Mouse (Mus musculus) heart, adult 2 months (tissue): ENCODE results near the gene Dydc2. TPM values are rescaled to one million over a fixed set of nuclear protein-coding genes. Genes with fewer than 3 reads are reported as not detected.

Experiments used
- DNase-seq, 2 experiments: peaks; one replicate each; pipeline ENCODE4 v3.0.0; 2021
- H3K27ac ChIP-seq: fragments of 200-600 bp; 2 replicates; pipeline ENCODE4 v1.8.1; 2022
- H3K27me3 ChIP-seq: fragments of 200-500 bp; 2 replicates; pipeline ENCODE4 v1.6.1; 2012; ENCODE audit warnings: mild to moderate bottlenecking, low read length, inconsistent platforms, mixed read lengths; ENCODE audit not compliant: control insufficient read depth, insufficient read depth
- H3K36me3 ChIP-seq: fragments of 200-500 bp; 2 replicates; pipeline ENCODE4 v1.6.1; 2012; ENCODE audit warnings: low read length, inconsistent platforms; ENCODE audit not compliant: control insufficient read depth, insufficient read depth
- H3K4me1 ChIP-seq: fragments of 200-500 bp; 2 replicates; pipeline ENCODE4 v1.6.1; 2011; ENCODE audit warnings: low read length; ENCODE audit not compliant: control insufficient read depth, insufficient read depth
- H3K4me3 ChIP-seq: fragments of 200-600 bp; 2 replicates; pipeline ENCODE4 v1.8.1; 2022
- H3K79me2 ChIP-seq: fragments of 200-500 bp; replicated peaks from 2 replicates; pipeline ENCODE4 v1.6.1; 2012; ENCODE audit warnings: mild to moderate bottlenecking, inconsistent platforms, low read length, moderate library complexity, mixed read lengths; ENCODE audit not compliant: control insufficient read depth, insufficient read depth
- H3K9ac ChIP-seq: fragments of 200-500 bp; 2 replicates; pipeline ENCODE4 v1.6.1; 2012; ENCODE audit warnings: low read depth, mild to moderate bottlenecking, control low read depth, inconsistent platforms, low read length, mixed read lengths
- CTCF ChIP-seq: fragments of 200-600 bp; IDR thresholded peaks from 2 replicates; pipeline ENCODE4 v1.8.1; 2022; ENCODE audit warnings: antibody characterized with exemption, mild to moderate bottlenecking, moderate library complexity
- EP300 ChIP-seq: fragments of 200-500 bp; IDR thresholded peaks from 2 replicates; pipeline ENCODE4 v1.6.1; 2011; ENCODE audit warnings: low read depth, low read length, control low read depth; ENCODE audit not compliant: insufficient read depth
- POLR2A ChIP-seq: fragments of 200-500 bp; IDR thresholded peaks from 2 replicates; pipeline ENCODE4 v1.6.1; 2011; ENCODE audit warnings: mild to moderate bottlenecking, low read depth, low read length, control low read depth; ENCODE audit not compliant: insufficient read depth
- WGBS: fragments of 180-500 bp; shearing (Covaris S2); methylation state at CpG from one replicate; pipeline ENCODE4 v1.1.7; 2018; 5-methylcytosine and 5-hydroxymethylcytosine counted together
- intact Hi-C: fragments of 180-260 bp; cut with DNase I; formaldehyde crosslinking; loops from one replicate; pipeline ENCODE4 v1.15.1; 2025
- polyA plus RNA-seq: library from polyadenylated mRNA; depleted of rRNA; stranded (reverse); fragments of >200 nt; gene quantifications from 2 replicates; pipeline ENCODE4 v1.2.3, GENCODE M21; 2012
- total RNA-seq, 2 experiments: library from RNA; stranded (reverse); gene quantifications; 2 replicates each; pipeline ENCODE4 v1.2.3; 2021

The Dydc2 gene
- total and polyA plus RNA-seq, 3 experiments = not detected

DNA sequence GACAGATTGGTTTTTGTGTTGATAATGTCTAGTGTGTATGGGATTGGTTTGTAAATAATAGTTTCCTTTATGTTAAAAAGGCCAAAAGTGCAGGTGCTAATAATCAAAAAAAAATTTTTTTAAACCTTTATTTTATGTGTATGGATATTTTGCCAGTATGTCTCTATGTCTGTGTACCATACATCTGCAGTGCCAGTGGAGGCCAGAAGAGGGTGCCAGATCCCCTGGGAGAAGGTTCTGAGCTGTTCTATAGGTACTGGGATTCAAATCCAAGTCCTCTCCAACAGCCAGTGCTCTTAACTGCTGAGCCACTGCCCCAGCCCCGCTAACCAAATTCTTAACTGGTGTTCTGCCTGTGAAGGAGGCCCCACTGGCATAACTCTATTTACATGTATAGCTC, 18.5 kb upstream of the Dydc2 start:
- Histone ChIP-seq H3K4me3 (no peak overlapping the region), H3K36me3 (no peaks in the 10 kb centered on the region), H3K9ac (no peak overlapping the region), H3K4me1 (no peaks in the 10 kb centered on the region), H3K79me2 (no peaks in the 10 kb centered on the region), H3K27ac (no peak overlapping the region), H3K27me3 (no peaks in the 10 kb centered on the region)
- DNase-seq = no peak
- WGBS = 94% methylated on average over 1 of the region's 1 CpGs
- intact Hi-C loops = no loop called here
- TF ChIP-seq CTCF (peak; percentile 54), POLR2A (no peak)

- no peak overlapping the region for H3K4me3 ChIP-seq
- WGBS = 64% methylated on average over 2 of the region's 2 CpGs
- no peaks in the 10 kb centered on the region for H3K27me3 ChIP-seq
- H3K36me3 ChIP-seq = no peaks in the 10 kb centered on the region
- H3K27ac ChIP-seq = no peak overlapping the region
- no peak for DNase-seq
- no peak overlapping the region for H3K9ac ChIP-seq
- intact Hi-C loops = no loop called here
- no peaks in the 10 kb centered on the region for H3K79me2 ChIP-seq
- TF ChIP-seq EP300 = no peak
- no peak for TF ChIP-seq CTCF
- no peak for TF ChIP-seq POLR2A
- H3K4me1 ChIP-seq = no peaks in the 10 kb centered on the region
Observed at GRCm38 (mm10) chr14:41082408-41082807, 13.4 kb upstream of the Dydc2 start.

GRCm38 (mm10) chr14:41072944-41073275, 3.9 kb upstream of the Dydc2 start:
- H3K27ac ChIP-seq = no peak overlapping the region
- TF ChIP-seq POLR2A (no peak), EP300 (no peak), CTCF (no peak)
- H3K36me3 ChIP-seq = no peaks in the 10 kb centered on the region
- H3K4me1 ChIP-seq = no peaks in the 10 kb centered on the region
- no peaks in the 10 kb centered on the region for H3K79me2 ChIP-seq
- no peak overlapping the region for H3K9ac ChIP-seq
- no peaks in the 10 kb centered on the region; the same call in 1 of the 2 replicates for H3K27me3 ChIP-seq
- no peak overlapping the region for H3K4me3 ChIP-seq
- 5% methylated on average over 8 of the region's 8 CpGs for WGBS
- intact Hi-C loops = no loop called here
- DNase-seq = no peak

GRCm38 (mm10) chr14:41072229-41072943, 3.4 kb upstream of the Dydc2 start, which contains the start of gene Dydc1:
Dydc1 (plus strand) TSS chr14:41072911.
- WGBS = 13% methylated on average over 23 of the region's 23 CpGs
- H3K36me3 ChIP-seq = no peaks in the 10 kb centered on the region
- H3K27me3 ChIP-seq = no peaks in the 10 kb centered on the region; the same call in 1 of the 2 replicates
- no peaks in the 10 kb centered on the region for H3K4me1 ChIP-seq
- no peak within 1 kb of the TSS for H3K27ac ChIP-seq
- no peaks in the 10 kb centered on the region for H3K79me2 ChIP-seq
- no peak within 1 kb of the TSS for H3K9ac ChIP-seq
- peak; percentile 35 to 51 for DNase-seq
- H3K4me3 ChIP-seq = no peak within 1 kb of the TSS
- intact Hi-C loops = no loop called here
- TF ChIP-seq EP300 (no peak), POLR2A (no peak), CTCF (no peak)

DNA sequence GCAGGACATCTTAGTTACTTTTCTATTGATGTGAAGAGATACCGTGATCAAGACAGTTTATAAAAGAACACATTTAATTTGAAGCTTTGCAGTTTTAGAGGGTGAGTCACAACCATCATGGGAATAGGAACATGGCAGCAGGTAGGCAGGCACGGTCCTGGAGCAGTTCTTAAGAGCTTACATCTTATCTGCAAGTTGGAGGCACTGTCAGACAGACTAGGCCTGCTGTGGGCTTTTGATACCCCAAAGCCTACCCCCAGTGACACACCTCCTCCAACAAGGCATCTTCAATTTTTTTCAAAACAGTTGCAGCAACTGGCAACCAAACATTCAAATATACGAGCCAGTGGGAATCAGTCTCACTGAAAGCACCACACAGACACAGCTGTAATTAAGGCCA, 1.3 kb upstream of the Dydc2 start:
- intact Hi-C loops = no loop called here
- TF ChIP-seq CTCF = no peak
- TF ChIP-seq EP300 = no peak
- no peak for TF ChIP-seq POLR2A
- Histone ChIP-seq H3K79me2 (no peaks in the 10 kb centered on the region), H3K4me1 (no peaks in the 10 kb centered on the region), H3K4me3 (no peak overlapping the region), H3K27ac (no peak overlapping the region), H3K27me3 (no peaks in the 10 kb centered on the region; the same call in 1 of the 2 replicates), H3K9ac (no peak overlapping the region), H3K36me3 (no peaks in the 10 kb centered on the region)
- WGBS = 61% methylated on average over 3 of the region's 3 CpGs
- DNase-seq = no peak

DNA sequence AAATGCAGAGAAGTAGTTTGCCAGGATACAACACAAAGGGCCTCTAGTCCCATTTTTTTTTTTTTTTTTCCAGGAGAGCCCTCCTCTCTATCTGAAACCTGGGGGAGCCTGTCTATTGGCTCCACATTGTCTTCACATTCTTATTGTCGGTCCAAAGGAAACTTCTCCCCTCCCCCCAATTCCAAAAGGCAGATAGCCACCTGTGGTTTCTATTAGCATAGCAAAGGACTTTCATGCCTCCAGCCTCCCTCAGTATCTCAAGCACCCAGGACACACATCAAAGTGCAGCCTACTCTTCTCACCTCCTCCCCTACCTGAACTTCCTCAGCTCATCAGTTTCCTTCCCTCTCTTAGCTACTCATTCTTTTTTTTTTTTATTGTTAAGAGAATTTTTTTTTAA, 2.6 kb downstream of the Dydc2 start:
- Histone ChIP-seq H3K27me3 (no peaks in the 10 kb centered on the region), H3K9ac (no peak overlapping the region), H3K79me2 (no peaks in the 10 kb centered on the region), H3K4me3 (no peak overlapping the region), H3K36me3 (no peaks in the 10 kb centered on the region), H3K4me1 (no peaks in the 10 kb centered on the region), H3K27ac (no peak overlapping the region)
- WGBS = 38% methylated on average over 1 of the region's 1 CpGs
- no peak for TF ChIP-seq EP300
- TF ChIP-seq CTCF = no peak
- no peak for TF ChIP-seq POLR2A
- intact Hi-C loops = no loop called here
- no peak for DNase-seq

DNA sequence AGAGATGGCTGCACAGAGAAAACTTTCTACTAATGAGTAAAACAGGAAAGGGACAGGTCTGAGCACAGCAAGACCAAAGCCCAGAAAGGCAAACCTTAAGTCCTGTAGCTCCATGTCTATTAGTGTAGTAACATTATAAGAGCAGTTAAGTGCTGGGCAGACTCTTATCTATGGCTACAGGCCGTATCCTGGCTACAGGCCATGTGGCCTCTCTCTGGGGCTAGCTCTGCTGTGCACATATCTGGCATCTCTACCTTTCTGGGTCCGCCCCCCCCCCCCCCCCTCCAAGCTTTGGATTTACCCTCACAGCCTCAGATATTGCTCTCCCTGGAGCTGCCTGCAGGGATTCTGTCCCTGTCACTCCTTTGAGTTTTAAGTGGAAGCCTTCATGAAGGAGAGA, 3.8 kb downstream of the Dydc2 start:
- TF ChIP-seq EP300 (no peak), POLR2A (no peak), CTCF (no peak)

More for the DNA sequence above, 3.8 kb downstream of the Dydc2 start:
- no peak overlapping the region for H3K9ac ChIP-seq
- H3K4me1 ChIP-seq = no peaks in the 10 kb centered on the region
- H3K27me3 ChIP-seq = no peaks in the 10 kb centered on the region
- no peak overlapping the region for H3K27ac ChIP-seq
- H3K79me2 ChIP-seq = no peaks in the 10 kb centered on the region
- no peaks in the 10 kb centered on the region for H3K36me3 ChIP-seq
- no peak overlapping the region for H3K4me3 ChIP-seq
- no peak for DNase-seq
- intact Hi-C loops = no loop called here
- WGBS = 18% methylated on average over 2 of the region's 2 CpGs
